Mouse (Mus musculus) limb, embryonic 13.5 days (tissue): ENCODE measurements around the gene Dbx1. TPM values are rescaled to one million over a fixed set of nuclear protein-coding genes. Genes with fewer than 3 reads are reported as not detected.
A peak's percentile ranks its signal among the peaks of the same experiment; 100 is the strongest.

Experiments
- ATAC-seq: fragments of 200-750 bp; cut with Nextera tagmentation; 2 replicates; pipeline ENCODE4 v1.8.0; 2017; ENCODE audit warnings: low read depth, moderate number of reproducible peaks, moderate TSS enrichment; ENCODE audit not compliant: low FRiP score
- H3K27ac ChIP-seq: fragments of 300-500 bp; sonication (generic); 2 replicates; pipeline ENCODE4 v1.5.1; 2015; ENCODE audit warnings: inconsistent platforms, mild to moderate bottlenecking, moderate library complexity
- H3K27me3 ChIP-seq: fragments of 300-500 bp; sonication (generic); 2 replicates; pipeline ENCODE4 v1.6.1; 2015; ENCODE audit warnings: mild to moderate bottlenecking, inconsistent platforms
- H3K36me3 ChIP-seq: fragments of 300-500 bp; sonication (generic); 2 replicates; pipeline ENCODE4 v1.6.1; 2015; ENCODE audit warnings: inconsistent platforms, mild to moderate bottlenecking, moderate library complexity
- H3K4me1 ChIP-seq: fragments of 300-500 bp; sonication (generic); 2 replicates; pipeline ENCODE4 v1.6.1; 2015; ENCODE audit warnings: inconsistent platforms
- H3K4me2 ChIP-seq: fragments of 300-500 bp; sonication (generic); replicated peaks from 2 replicates; pipeline ENCODE4 v1.6.1; 2015; ENCODE audit warnings: inconsistent platforms, mild to moderate bottlenecking, moderate library complexity
- H3K4me3 ChIP-seq: fragments of 300-500 bp; sonication (generic); 2 replicates; pipeline ENCODE4 v1.5.1; 2015; ENCODE audit warnings: moderate library complexity, mild to moderate bottlenecking, inconsistent platforms
- H3K9ac ChIP-seq: fragments of 300-500 bp; sonication (generic); 2 replicates; pipeline ENCODE4 v1.6.1; 2015; ENCODE audit warnings: mild to moderate bottlenecking, inconsistent platforms
- H3K9me3 ChIP-seq: fragments of 300-500 bp; sonication (generic); 2 replicates; pipeline ENCODE4 v1.6.1; 2016; ENCODE audit warnings: inconsistent platforms
- WGBS: fragments of 180-500 bp; shearing (Covaris S2); methylation state at CpG from one replicate; pipeline ENCODE4 v1.1.7; 2015; 5-methylcytosine and 5-hydroxymethylcytosine counted together
- polyA plus RNA-seq: library from polyadenylated mRNA; unstranded; fragments of >200 nt; fragmentation: Nextera tagmentation; extraction: Ambion mirVana; gene quantifications from 2 replicates; pipeline ENCODE4 v1.2.1, GENCODE M21; 2015

Gene Dbx1
- polyA plus RNA-seq, 1 experiment from 2014 or later = 2.4 TPM

DNA sequence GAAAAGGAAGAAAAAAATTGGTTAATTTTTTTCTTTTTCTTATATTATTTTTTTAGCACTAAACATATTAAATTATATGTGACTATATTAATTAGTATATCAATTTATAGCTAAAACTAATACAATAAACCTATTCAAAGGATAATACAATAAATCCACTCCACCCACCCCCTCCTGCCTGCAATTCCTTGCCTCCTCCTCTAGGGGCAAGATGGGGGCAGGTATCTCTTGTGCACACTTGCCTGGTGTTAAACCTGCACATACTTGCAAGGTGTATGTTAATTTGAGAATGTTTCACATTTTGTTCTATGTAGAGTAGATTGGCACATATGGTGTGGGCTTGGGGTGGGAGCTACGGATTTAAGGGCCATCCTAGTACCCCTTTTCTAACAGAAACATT, 16.5 kb downstream of the Dbx1 start:
- no peaks in the 10 kb centered on the region for H3K36me3 ChIP-seq
- no peaks in the 10 kb centered on the region for H3K4me1 ChIP-seq
- H3K27me3 ChIP-seq = peaks cover 48% of the 10 kb centered on the region
- H3K4me3 ChIP-seq = no peak overlapping the region
- WGBS = 68% methylated on average over 1 of the region's 1 CpGs
- H3K9me3 ChIP-seq = no peaks in the 10 kb centered on the region
- ATAC-seq = no peak
- H3K9ac ChIP-seq = no peak overlapping the region
- H3K27ac ChIP-seq = no peak overlapping the region
- no peak overlapping the region for H3K4me2 ChIP-seq

GRCm38 (mm10) chr7:49617087-49617486, 19.6 kb downstream of the Dbx1 start:
- Histone ChIP-seq H3K36me3 (no peaks in the 10 kb centered on the region), H3K9ac (no peak overlapping the region), H3K4me3 (no peak overlapping the region), H3K27ac (no peak overlapping the region), H3K4me2 (no peak overlapping the region), H3K27me3 (peaks cover 34% of the 10 kb centered on the region), H3K9me3 (no peaks in the 10 kb centered on the region), H3K4me1 (no peaks in the 10 kb centered on the region)
- ATAC-seq = no peak
- WGBS = 83% methylated on average over 4 of the region's 4 CpGs

GRCm38 (mm10) chr7:49616258-49616735, 20.4 kb downstream of the Dbx1 start:
- H3K27me3 ChIP-seq = peaks cover 30% of the 10 kb centered on the region
- ATAC-seq = peak; percentile 71
- no peak overlapping the region for H3K27ac ChIP-seq
- no peaks in the 10 kb centered on the region for H3K9me3 ChIP-seq
- H3K4me3 ChIP-seq = peak overlapping the region; percentile 12; the same call in 1 of the 2 replicates
- H3K4me2 ChIP-seq = peak overlapping the region; percentile 51
- no peaks in the 10 kb centered on the region for H3K4me1 ChIP-seq
- no peak overlapping the region for H3K9ac ChIP-seq
- H3K36me3 ChIP-seq = no peaks in the 10 kb centered on the region
- WGBS = 11% methylated on average over 6 of the region's 7 CpGs

- Histone ChIP-seq H3K9ac (no peak overlapping the region), H3K4me1 (0 out of 2 replicates have a peak, but pooled peaks cover 9% of the 10 kb centered on the region), H3K9me3 (no peaks in the 10 kb centered on the region), H3K4me2 (no peak overlapping the region), H3K27me3 (no peaks in the 10 kb centered on the region), H3K36me3 (peaks cover 13% of the 10 kb centered on the region), H3K27ac (no peak overlapping the region), H3K4me3 (no peak overlapping the region)
- no peak for ATAC-seq
- WGBS = 90% methylated on average over 15 of the region's 15 CpGs
Observed at GRCm38 (mm10) chr7:49604965-49605795, 31.5 kb downstream of the Dbx1 start.

DNA sequence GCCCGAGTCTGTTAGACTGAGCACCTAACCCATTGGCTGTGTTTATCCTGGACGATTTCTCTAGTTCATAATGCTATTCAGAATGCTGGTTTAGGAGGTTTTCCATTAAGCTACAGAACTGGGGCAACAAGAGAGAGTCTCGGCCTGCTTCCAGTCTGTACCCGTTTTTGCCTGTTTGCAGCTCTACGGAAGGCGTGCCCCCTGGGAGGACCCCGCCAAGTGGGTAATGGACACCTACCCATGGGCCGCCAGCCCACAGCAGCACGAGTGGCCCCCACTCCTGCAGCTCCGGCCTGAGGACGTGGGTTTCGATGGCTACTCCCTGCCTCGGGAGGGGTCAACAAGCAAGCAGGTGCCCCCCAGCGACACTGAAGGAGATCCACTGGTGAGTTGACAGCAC, 32.4 kb downstream of the Dbx1 start:
- no peak overlapping the region for H3K9ac ChIP-seq
- H3K9me3 ChIP-seq = no peaks in the 10 kb centered on the region
- H3K27me3 ChIP-seq = no peaks in the 10 kb centered on the region
- H3K27ac ChIP-seq = no peak overlapping the region
- H3K4me3 ChIP-seq = no peak overlapping the region
- 91% methylated on average over 14 of the region's 14 CpGs for WGBS
- H3K4me2 ChIP-seq = no peak overlapping the region
- no peak for ATAC-seq
- peaks cover 19% of the 10 kb centered on the region for H3K36me3 ChIP-seq
- H3K4me1 ChIP-seq = 0 out of 2 replicates have a peak, but pooled peaks cover 9% of the 10 kb centered on the region

DNA sequence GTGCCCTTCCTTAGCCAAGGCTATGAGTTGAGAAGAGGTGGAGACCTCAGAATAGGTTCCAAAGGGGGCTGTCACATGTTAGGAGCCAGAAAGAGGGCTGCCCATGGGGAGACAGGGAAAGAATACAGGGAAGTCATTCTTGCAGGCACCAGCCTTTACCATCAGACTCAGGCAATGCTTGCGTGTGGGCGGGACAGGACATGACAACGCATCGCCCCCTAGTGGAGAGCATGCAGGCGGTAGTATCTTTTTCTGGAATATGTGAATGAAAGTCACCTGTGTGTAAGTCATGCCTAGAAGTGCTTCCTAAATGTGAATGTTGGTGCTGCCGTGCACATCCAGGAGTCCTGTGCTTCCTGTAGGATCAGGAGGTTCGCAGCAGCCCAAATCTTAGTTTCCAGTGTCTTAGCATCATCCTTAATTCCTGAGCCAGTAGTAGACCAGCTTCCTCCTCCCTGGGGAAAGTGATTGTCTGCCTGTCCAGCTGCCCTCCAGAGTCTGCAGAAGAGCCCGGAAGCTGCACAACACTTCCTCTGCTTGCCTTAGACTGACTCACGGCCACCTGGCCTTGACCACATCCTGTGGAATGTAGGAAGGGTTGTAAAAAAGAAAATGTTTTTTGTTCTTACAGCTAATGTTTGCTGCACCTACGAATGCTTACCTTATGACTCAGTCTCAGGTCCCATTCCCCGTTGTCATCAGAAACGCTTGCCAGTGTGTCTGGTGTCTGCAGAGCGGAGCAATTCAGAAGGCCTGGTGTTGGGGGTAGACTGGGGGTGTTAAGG, 35.3 kb downstream of the Dbx1 start:
- Histone ChIP-seq H3K4me2 (no peak overlapping the region), H3K4me1 (0 out of 2 replicates have a peak, but pooled peaks cover 9% of the 10 kb centered on the region), H3K36me3 (peaks cover 39% of the 10 kb centered on the region), H3K9me3 (no peaks in the 10 kb centered on the region), H3K4me3 (no peak overlapping the region), H3K9ac (no peak overlapping the region), H3K27ac (no peak overlapping the region), H3K27me3 (no peaks in the 10 kb centered on the region)
- peak; percentile 68 for ATAC-seq
- WGBS = 44% methylated on average over 13 of the region's 13 CpGs

- H3K4me2 ChIP-seq = no peak overlapping the region
- ATAC-seq = no peak
- peaks cover 43% of the 10 kb centered on the region for H3K36me3 ChIP-seq
Observed at GRCm38 (mm10) chr7:49599950-49600349, 36.7 kb downstream of the Dbx1 start.

DNA sequence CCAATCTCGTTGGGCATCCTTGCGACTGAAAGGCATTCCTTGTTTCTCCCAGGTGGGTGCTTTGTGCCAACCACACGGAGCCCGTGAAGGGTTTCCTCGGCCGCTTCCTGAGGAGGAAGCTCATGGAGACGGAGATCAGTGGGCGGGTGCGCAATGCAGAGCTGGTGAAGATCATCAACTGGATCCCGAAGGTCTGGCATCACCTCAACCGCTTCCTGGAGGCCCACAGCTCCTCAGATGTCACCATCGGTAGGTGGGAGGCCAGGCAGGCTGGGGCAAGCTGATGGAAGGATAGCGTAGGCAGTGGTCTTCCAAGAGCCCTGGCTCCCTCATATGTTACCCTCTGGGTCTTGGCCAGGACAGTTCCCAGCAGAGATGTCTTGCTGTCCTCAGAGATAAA, 38.4 kb downstream of the Dbx1 start:
- 90% methylated on average over 13 of the region's 13 CpGs for WGBS
- Histone ChIP-seq H3K9me3 (no peaks in the 10 kb centered on the region), H3K4me2 (no peak overlapping the region), H3K27me3 (no peaks in the 10 kb centered on the region), H3K4me1 (0 out of 2 replicates have a peak, but pooled peaks cover 9% of the 10 kb centered on the region), H3K36me3 (peaks cover 60% of the 10 kb centered on the region), H3K4me3 (no peak overlapping the region), H3K9ac (no peak overlapping the region), H3K27ac (no peak overlapping the region)
- no peak for ATAC-seq

More at GRCm38 (mm10) chr7:49599950-49600349, 36.7 kb downstream of the Dbx1 start:
- 83% methylated on average over 3 of the region's 3 CpGs for WGBS
- no peaks in the 10 kb centered on the region for H3K27me3 ChIP-seq
- no peak overlapping the region for H3K27ac ChIP-seq
- no peak overlapping the region for H3K9ac ChIP-seq
- no peaks in the 10 kb centered on the region for H3K9me3 ChIP-seq
- 0 out of 2 replicates have a peak, but pooled peaks cover 9% of the 10 kb centered on the region for H3K4me1 ChIP-seq
- H3K4me3 ChIP-seq = no peak overlapping the region

- Histone ChIP-seq H3K9me3 (no peaks in the 10 kb centered on the region), H3K4me1 (0 out of 2 replicates have a peak, but pooled peaks cover 9% of the 10 kb centered on the region), H3K4me2 (no peak overlapping the region), H3K36me3 (peaks cover 63% of the 10 kb centered on the region), H3K9ac (no peak overlapping the region), H3K27me3 (no peaks in the 10 kb centered on the region), H3K27ac (no peak overlapping the region), H3K4me3 (no peak overlapping the region)
- 82% methylated on average over 3 of the region's 3 CpGs for WGBS
- ATAC-seq = no peak
Observed at GRCm38 (mm10) chr7:49597776-49598175, 38.9 kb downstream of the Dbx1 start.

GRCm38 (mm10) chr7:49589635-49590034, 47.0 kb downstream of the Dbx1 start:
- 76% methylated on average over 8 of the region's 8 CpGs for WGBS
- no peak for ATAC-seq
- H3K4me1 ChIP-seq = peaks cover 4% of the 10 kb centered on the region; the same call in 1 of the 2 replicates
- H3K4me3 ChIP-seq = no peak overlapping the region
- no peak overlapping the region for H3K9ac ChIP-seq
- no peaks in the 10 kb centered on the region for H3K9me3 ChIP-seq
- H3K4me2 ChIP-seq = no peak overlapping the region
- no peak overlapping the region for H3K27ac ChIP-seq
- no peaks in the 10 kb centered on the region for H3K27me3 ChIP-seq
- H3K36me3 ChIP-seq = peaks cover 72% of the 10 kb centered on the region

- Histone ChIP-seq H3K4me3 (no peak overlapping the region), H3K27ac (no peak overlapping the region), H3K9ac (no peak overlapping the region), H3K27me3 (no peaks in the 10 kb centered on the region), H3K4me2 (no peak overlapping the region), H3K36me3 (peaks cover 72% of the 10 kb centered on the region), H3K4me1 (peaks cover 4% of the 10 kb centered on the region; the same call in 1 of the 2 replicates), H3K9me3 (no peaks in the 10 kb centered on the region)
- WGBS = 60% methylated on average over 5 of the region's 5 CpGs
- no peak for ATAC-seq
Observed at GRCm38 (mm10) chr7:49586530-49587120, 50.0 kb downstream of the Dbx1 start.

- Histone ChIP-seq H3K4me3 (no peak overlapping the region), H3K36me3 (peaks cover 70% of the 10 kb centered on the region), H3K4me1 (peaks cover 4% of the 10 kb centered on the region; the same call in 1 of the 2 replicates), H3K4me2 (no peak overlapping the region), H3K27ac (no peak overlapping the region), H3K9me3 (no peaks in the 10 kb centered on the region), H3K27me3 (no peaks in the 10 kb centered on the region), H3K9ac (no peak overlapping the region)
- ATAC-seq = no peak
- WGBS = 95% methylated on average over 6 of the region's 6 CpGs
Observed at GRCm38 (mm10) chr7:49583176-49583575, 53.5 kb downstream of the Dbx1 start.
